Mouse (Mus musculus) monocyte, adult 2 months (primary cell): ENCODE data around the gene Crlf3.
"Not testable (repeated sequence)": the region's sequence is repeated elsewhere in the genome, so short reads cannot be mapped to it uniquely, and the experiment has no call there.

Source experiments
- DNase-seq, 2 experiments: peaks; one replicate each; pipeline ENCODE4 v3.0.0; 2022; ENCODE audit warnings: low spot score in 2 of 2, low read depth in 1 of 2

Crlf3 gene

DNA sequence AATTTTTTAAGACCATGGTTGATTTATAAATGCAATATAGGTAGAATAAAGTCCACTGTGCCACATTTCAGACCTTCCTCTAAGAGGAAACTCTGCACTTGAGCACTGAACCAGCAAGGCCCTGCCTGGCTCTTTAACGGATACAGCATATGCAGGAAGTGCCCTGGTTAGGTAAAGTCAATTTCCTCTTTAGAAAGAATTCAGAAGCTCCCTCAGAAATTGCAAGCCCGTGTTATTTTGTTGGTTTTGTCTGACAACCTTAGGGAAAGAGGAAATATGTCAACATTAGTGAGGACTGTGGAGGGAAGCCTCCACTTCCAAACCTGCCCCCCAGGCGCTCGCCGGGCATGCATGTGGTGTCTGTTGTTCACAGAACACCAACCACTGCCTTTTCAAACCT is 13.2 kb downstream of the Crlf3 start:
- no peak for DNase-seq

DNA sequence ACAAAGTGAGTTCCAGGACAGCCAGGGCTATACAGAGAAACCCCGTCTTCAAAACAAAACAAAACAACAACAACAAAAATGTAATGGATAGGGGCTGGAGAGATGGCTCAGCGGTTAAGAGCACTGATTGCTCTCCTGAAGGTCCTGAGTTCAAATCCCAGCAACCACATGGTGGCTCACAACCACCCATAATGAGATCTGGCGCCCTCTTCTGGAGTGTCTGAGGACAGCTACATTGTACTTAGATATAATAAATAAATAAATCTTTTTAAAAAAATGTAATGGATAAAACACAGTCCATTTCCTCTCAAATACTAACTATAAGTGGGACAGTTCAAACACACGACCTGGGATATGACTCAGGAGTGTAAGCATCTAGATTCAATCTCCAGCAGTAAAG is 14.4 kb downstream of the Crlf3 start:
- DNase-seq = not testable (repeated sequence)

DNA sequence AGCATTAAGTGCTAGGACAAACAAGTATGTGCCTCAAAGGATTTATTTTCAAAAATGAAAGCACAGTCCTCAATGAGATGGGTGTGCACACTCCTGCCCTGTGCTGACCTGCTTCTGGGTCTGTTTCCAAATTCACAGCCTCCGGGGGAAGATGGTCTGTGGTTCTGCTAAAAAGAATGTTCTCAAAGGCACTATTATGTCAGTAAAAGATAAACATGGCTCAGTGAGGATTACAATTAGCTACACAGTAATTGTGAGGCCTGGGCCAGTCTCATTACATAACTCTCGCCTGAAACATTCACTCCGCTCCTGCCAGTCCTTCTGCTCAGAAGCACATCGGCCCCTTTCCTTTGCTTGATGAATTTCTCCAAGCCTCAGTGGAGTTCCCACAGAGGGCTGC is 18.6 kb downstream of the Crlf3 start:
- no peak for DNase-seq

DNA sequence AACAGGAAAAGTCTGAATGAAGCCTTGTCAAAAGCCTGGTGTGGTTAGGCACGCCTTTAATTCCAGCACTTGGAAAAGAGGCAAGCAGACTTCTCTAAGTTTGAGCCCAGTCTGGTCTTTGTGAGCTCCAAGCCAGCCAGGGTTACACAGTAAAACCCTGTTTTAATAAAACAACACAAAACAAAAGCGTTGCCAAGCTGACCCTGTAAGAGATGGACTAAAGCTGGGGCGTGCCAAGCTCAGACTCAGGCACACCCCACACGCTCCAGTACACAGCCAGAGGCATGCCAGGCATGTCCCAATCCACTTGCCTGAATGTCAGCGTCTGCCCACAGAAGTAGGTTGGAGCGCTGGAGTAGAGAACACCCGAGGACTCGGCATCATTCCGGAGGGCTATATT is 24.6 kb downstream of the Crlf3 start:
- DNase-seq = no peak

DNA sequence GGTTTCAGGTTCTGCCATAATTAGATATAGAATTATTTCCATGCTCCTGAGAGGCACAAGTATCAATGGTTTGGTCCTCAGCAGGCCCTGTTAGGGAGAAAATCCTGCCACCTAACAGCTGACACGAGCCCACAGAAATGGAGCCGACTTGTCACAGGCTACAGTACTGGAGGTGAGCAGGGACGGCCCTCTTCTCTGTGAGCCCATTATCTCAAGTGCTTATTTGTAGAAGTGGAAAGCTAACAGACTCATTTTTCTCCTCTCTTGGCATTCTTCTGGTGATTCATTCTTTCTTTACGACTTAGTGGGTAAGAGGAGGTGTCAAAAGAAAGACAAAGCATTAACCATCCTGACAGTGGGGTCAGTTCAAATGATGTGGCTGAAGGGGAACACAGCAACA is 26.1 kb downstream of the Crlf3 start:
- no peak for DNase-seq

DNA sequence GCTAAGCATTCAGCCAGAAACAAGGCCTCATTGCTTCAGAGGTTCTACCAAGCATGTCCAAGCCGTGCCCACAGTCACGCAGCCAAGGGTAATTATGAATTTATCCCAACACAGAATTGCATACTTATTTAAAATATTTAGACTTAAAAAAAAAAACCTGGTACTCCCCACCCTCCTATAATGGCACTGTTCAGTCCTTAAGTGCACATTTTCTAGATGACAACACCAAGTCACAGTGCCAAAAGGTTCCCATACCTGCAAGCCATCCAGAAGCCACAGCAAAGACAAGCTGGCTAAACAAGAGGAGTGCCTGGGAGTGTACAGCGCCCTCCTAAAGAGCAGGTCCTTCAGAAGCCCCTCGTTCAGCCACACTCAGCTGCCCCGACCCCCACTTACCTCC is 27.6 kb downstream of the Crlf3 start:
- DNase-seq = no peak

DNA sequence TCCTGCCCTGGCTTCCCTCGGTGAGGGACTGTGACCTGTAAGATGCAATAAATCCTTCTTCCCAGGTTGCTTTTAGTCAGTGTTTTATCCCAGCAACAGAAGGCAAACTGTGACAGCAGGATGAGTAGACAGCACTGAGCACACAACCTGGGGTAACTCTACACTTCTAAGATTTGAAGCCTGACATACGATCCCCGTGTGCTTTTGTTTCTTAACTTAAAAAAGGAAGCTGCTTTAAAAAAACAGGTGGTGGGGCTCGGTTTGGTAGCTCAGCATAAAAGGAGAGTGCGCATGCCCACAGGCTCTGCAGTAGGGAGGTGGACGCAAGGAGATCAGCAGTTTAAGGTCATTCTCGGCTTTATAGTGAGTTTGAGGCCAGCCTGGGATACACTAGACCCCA is 28.3 kb downstream of the Crlf3 start:
- DNase-seq = no peak

DNA sequence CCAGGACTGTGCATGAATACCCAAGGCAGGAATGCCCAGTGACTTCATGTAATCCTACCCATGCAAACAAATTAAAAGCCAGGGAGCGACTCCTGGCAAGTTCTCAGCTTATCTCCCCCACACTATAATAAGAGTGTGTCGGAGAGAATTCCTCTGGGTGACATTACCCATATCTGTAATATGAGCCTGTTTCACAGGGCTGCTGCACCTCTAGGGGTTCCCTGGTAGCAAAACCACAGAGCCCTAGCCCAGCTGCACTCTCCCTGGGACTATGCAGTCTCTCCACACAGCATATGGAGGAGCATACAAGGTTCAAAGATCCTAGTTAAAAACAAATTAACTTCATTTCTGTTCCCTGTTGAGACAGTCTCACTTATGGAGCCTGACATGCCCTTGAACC is 30.7 kb downstream of the Crlf3 start:
- no peak for DNase-seq

DNA sequence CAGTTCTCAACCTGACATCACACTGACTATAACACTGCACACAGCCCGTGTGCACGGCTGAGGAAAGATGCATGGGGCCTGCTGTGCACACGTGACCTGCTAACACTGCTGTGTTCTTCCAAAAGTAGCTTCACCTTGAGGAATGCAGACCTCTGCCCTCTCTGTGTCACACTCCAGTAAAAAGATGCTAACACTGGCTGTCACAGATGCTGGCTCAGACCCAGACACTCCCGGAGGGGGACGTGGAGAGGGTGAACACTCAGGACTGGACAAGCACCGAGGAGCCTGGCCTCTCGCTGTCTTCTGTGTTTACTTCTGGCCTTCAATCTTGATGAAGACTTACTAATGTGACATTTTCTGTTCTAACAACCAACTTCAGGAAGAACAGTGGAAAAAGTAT is 33.9 kb downstream of the Crlf3 start:
- no peak for DNase-seq

DNA sequence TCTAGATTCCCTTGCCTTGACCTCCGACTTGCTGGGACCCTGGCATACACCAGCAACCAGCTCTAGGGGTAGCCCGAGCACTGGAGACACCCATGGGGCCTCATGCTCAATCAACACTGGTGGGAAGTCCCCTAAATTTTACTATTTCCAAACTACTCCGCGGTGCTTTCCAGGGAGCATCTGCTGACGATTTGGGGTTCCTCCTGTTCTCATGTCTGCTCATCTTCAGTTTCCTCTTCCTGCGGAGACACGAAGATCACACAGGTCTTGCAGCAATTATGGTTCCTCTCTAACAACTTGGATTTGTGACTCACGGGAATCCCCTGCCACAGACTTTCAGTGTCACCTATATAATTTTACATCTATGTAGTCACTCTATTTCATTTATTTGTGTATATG is 37.4 kb downstream of the Crlf3 start:
- DNase-seq = peak in 1 of 2 experiments; percentile 61

DNA sequence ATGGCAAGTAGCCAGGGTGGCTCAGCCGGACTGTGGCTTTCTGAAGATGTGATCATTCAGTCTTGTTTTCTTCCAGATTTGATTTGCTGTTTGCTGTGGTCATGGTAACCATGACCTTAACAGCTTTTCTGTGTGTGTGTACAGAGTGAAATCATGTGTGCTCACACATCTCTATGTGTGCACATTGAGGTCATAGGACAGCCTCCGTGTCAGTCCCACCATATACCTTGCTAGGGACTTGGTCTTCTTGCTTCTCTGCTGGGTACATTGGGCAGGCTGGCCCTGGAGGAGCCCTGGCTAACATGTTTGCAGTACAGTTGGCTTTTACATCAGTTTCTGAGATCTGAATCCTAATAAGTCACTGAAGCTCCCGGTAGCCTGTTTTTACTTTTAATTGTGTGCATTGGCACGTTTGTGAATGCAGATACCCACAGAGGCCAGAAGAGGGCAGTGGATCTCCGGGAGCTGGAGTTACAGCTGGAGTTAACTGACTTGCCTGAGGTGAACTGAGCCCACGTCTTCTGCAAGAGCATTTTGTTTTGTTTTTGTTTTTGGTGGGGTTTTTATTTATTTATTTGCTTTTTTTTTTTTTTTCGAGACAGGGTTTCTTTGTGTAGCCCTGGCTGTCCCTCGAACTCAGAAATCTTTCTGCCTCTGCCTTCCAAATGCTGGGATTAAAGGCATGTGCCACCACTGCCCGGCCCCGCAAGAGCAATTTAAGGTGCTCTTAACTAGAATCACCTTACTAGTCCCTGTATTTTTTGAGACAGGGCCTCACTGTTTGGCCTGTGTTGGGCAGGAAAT is 38.0 kb downstream of the Crlf3 start:
- peak; percentile 21 to 26 for DNase-seq

DNA sequence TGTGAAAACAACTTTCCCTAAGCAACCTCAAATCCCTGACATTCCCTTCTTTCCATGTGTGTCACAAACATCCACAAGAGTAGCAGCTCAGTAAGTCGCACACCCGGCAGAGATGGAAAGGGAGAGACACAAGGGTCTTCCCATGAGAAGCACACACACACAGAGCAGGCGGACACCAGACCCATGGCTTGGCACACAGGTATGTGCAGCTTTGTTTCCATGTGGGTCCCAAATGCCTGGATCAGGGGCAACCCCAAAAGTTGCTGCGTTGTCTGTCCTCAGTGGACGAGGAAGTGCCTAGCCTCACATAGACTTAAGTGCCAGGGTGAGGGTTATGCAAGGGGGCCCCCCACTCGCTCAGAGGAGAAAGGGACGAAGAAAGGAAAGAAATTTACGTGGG is 43.3 kb downstream of the Crlf3 start:
- DNase-seq = no peak

DNA sequence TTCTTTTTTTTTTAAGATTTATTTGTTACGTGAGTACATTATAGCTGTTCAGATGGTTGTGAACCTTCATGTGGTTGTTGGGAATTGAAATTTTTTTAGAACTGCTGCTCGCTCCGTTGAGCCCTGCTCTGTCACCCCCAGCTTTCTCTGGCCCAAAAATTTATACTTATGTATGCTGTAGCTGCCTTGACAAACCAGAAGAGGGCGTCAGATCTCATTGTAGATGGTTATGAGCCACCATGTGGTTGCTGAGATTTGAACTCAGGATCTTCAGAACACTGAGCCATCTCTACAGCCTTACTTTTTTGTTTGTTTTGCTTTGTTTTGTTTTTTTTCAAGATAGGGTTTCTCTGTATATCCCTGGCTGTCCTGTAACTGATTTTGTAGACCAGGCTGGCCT is 59.5 kb downstream of the Crlf3 start:
- DNase-seq = no peak

DNA sequence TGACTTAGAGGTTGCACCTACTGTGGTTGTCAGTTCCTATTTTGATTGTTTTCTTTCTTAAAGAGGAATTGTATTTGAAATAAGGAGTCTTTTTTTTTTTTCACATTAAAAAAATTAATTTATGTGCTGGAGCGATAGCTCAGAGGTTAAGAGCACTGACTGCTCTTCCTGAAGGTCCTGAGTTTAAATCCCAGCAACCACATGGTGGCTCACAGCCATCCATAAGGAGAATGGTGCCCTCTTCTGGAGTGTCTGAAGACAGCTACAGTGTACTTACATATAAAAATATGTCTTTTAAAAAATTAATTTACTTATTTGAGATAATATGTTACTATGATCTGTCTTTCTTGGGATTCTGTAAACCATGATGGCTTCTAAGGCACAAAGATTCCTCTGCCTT is 61.0 kb downstream of the Crlf3 start:
- no peak for DNase-seq

DNA sequence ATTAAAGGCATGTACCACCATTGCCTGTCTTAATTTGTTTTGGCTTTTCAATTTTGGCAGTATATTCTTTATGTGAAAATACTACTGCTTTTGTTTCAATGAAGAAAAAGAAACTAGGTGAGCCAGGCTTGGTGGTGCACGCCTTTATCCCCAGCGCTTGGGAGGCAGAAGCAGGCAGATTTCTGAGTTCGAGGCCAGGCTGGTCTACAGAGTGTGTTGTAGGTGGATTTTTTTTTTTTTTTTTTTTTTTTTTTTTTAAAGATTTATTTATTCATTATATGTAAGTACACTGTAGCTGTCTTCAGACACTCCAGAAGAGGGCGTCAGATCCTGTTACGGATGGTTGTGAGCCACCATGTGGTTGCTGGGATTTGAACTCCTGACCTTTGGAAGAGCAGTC is 64.3 kb downstream of the Crlf3 start:
- not testable (repeated sequence) for DNase-seq
